Mouse (Mus musculus): ENCODE data around the gene Lurap1. TPM values are rescaled to one million over a fixed set of nuclear protein-coding genes. Genes with fewer than 3 reads are reported as not detected.

Lurap1 gene
- polyA plus RNA-seq, 1 experiment, result not detected

- no peak for TF ChIP-seq GATA1 (IDR thresholded peaks at IDR 0.05; ENCODE audit: low read length)
These were observed 62.5 kb downstream of the Lurap1 start for GRCm38 (mm10) chr4:116088510-116089249.

Other genes starting within 250 kb of the Lurap1 start
- not detected in 2 replicates for gene Dmbx1, start 211.4 kb downstream of the Lurap1 start, polyA plus RNA-seq (2012)
- not detected in 2 replicates for gene Faah, start 133.4 kb downstream of the Lurap1 start, polyA plus RNA-seq (2012)
- gene Nsun4, start 97.5 kb downstream of the Lurap1 start, polyA plus RNA-seq (2012), result 0.11 and 0.37 TPM in 2 replicates
- gene Uqcrh, start 76.3 kb downstream of the Lurap1 start, polyA plus RNA-seq (2012), result 18.6 and 22.9 TPM in 2 replicates
- gene Lrrc41, start 76.1 kb downstream of the Lurap1 start, polyA plus RNA-seq (2012), result 37.6 and 60.8 TPM in 2 replicates
- gene Rad54l, start 27.6 kb downstream of the Lurap1 start, polyA plus RNA-seq (2012), result 2.0 and 2.4 TPM in 2 replicates
- gene Pomgnt1, start 27.5 kb downstream of the Lurap1 start, polyA plus RNA-seq (2012), result 12.0 and 12.6 TPM in 2 replicates
- gene Tspan1, start 16.3 kb upstream of the Lurap1 start, polyA plus RNA-seq (2012), result not detected in 2 replicates
- gene 1700042G07Rik, start 22.0 kb upstream of the Lurap1 start, polyA plus RNA-seq (2012), result not detected in 2 replicates
- gene Gm49337, start 22.0 kb upstream of the Lurap1 start, polyA plus RNA-seq (2012), result not detected in 2 replicates
- 6.5 and 7.2 TPM in 2 replicates for gene Pik3r3, start 70.3 kb upstream of the Lurap1 start, polyA plus RNA-seq (2012)